Mouse (Mus musculus): Measurements from ENCODE around the gene Creld2.

- TF ChIP-seq CTCF (IDR thresholded peaks at IDR 0.05; ENCODE audit: low read depth, low read length) (no peak), POLR2A (IDR thresholded peaks at IDR 0.05; ENCODE audit: borderline replicate concordance, low read depth, low read length) (no peak)
Measured at GRCm38 (mm10) chr15:88863695-88864231, 44.3 kb downstream of the Creld2 start.
